Mouse (Mus musculus): ENCODE measurements at regions not wholly inside any gene's neighbourhood (a gene's known extent, or its start where the extent isn't known, plus 50 kb on each side); places are given as distances from the start of the nearest gene placed in this dataset.

GRCm38 (mm10) chr16:78877941-78878340, 52.8 kb upstream of the Chodl start:
- Histone ChIP-seq H3K9me3 (ENCODE audit: control insufficient read depth, low read length) (no peaks in the 10 kb centered on the region), H3K4me2 (ENCODE audit: low read length) (no peak overlapping the region), H3K27ac (replicated peaks in 1 of 2; ENCODE audit: control insufficient read depth in 1 of 2, insufficient read depth in 1 of 2, low read depth in 2 of 2, low read length in 2 of 2) (no peak overlapping the region), H3K36me3 (ENCODE audit: control insufficient read depth, insufficient read depth, low read length) (no peaks in the 10 kb centered on the region), H3K9ac (ENCODE audit: low read length) (no peak overlapping the region), H3K27me3 (ENCODE audit: control insufficient read depth, insufficient read depth, low read length) (no peaks in the 10 kb centered on the region), H3K4me3 (ENCODE audit: control insufficient read depth in 1 of 2, insufficient read depth in 1 of 2, low read depth in 1 of 2, low read length in 2 of 2) (no peak overlapping the region), H3K4me1 (ENCODE audit: control insufficient read depth in 2 of 2, insufficient read depth in 2 of 2, low read length in 2 of 2) (no peaks in the 10 kb centered on the region)
- ATAC-seq (ENCODE audit: insufficient number of reproducible peaks, insufficient read depth, low FRiP score, low read depth), result no peak
- 67% methylated on average over 1 of the region's 1 CpGs for WGBS

- no peak overlapping the region for H3K9ac ChIP-seq (ENCODE audit: low read length)
- no peak overlapping the region for H3K4me3 ChIP-seq (ENCODE audit: control insufficient read depth in 1 of 2, insufficient read depth in 1 of 2, low read depth in 1 of 2, low read length in 2 of 2)
- peak overlapping the region in 1 of 2 experiments; percentile 55; a peak in 2 of 4 replicates for H3K27ac ChIP-seq (replicated peaks in 1 of 2; ENCODE audit: control insufficient read depth in 1 of 2, insufficient read depth in 1 of 2, low read depth in 2 of 2, low read length in 2 of 2)
- H3K4me2 ChIP-seq (ENCODE audit: low read length), result no peak overlapping the region
- 54% methylated on average over 4 of the region's 4 CpGs for WGBS
- H3K27me3 ChIP-seq (ENCODE audit: control insufficient read depth, insufficient read depth, low read length), result no peaks in the 10 kb centered on the region
- ATAC-seq (ENCODE audit: insufficient number of reproducible peaks, insufficient read depth, low FRiP score, low read depth), result no peak
- H3K4me1 ChIP-seq (ENCODE audit: control insufficient read depth in 2 of 2, insufficient read depth in 2 of 2, low read length in 2 of 2), result no peaks in the 10 kb centered on the region
- H3K36me3 ChIP-seq (ENCODE audit: control insufficient read depth, insufficient read depth, low read length), result no peaks in the 10 kb centered on the region
- H3K9me3 ChIP-seq (ENCODE audit: control insufficient read depth, low read length), result no peaks in the 10 kb centered on the region
Observed at GRCm38 (mm10) chr16:78859006-78859405, 71.7 kb upstream of the Chodl start.

GRCm38 (mm10) chr16:78830957-78831356, 99.8 kb upstream of the Chodl start:
- WGBS, result 74% methylated on average over 7 of the region's 7 CpGs
- ATAC-seq (ENCODE audit: insufficient number of reproducible peaks, insufficient read depth, low FRiP score, low read depth), result no peak
- no peak overlapping the region for H3K27ac ChIP-seq (replicated peaks in 1 of 2; ENCODE audit: control insufficient read depth in 1 of 2, insufficient read depth in 1 of 2, low read depth in 2 of 2, low read length in 2 of 2)
- no peak overlapping the region for H3K9ac ChIP-seq (ENCODE audit: low read length)
- H3K27me3 ChIP-seq (ENCODE audit: control insufficient read depth, insufficient read depth, low read length), result no peaks in the 10 kb centered on the region
- no peaks in the 10 kb centered on the region for H3K36me3 ChIP-seq (ENCODE audit: control insufficient read depth, insufficient read depth, low read length)
- no peaks in the 10 kb centered on the region for H3K4me1 ChIP-seq (ENCODE audit: control insufficient read depth in 2 of 2, insufficient read depth in 2 of 2, low read length in 2 of 2)
- H3K4me3 ChIP-seq (ENCODE audit: control insufficient read depth in 1 of 2, insufficient read depth in 1 of 2, low read depth in 1 of 2, low read length in 2 of 2), result no peak overlapping the region
- H3K9me3 ChIP-seq (ENCODE audit: control insufficient read depth, low read length), result no peaks in the 10 kb centered on the region
- no peak overlapping the region for H3K4me2 ChIP-seq (ENCODE audit: low read length)

GRCm38 (mm10) chr16:78827739-78828138, 103.0 kb upstream of the Chodl start:
- no peak overlapping the region for H3K4me3 ChIP-seq (ENCODE audit: control insufficient read depth in 1 of 2, insufficient read depth in 1 of 2, low read depth in 1 of 2, low read length in 2 of 2)
- no peak for ATAC-seq (ENCODE audit: insufficient number of reproducible peaks, insufficient read depth, low FRiP score, low read depth)
- WGBS, result 23% methylated on average over 3 of the region's 3 CpGs
- H3K9ac ChIP-seq (ENCODE audit: low read length), result no peak overlapping the region
- no peaks in the 10 kb centered on the region for H3K9me3 ChIP-seq (ENCODE audit: control insufficient read depth, low read length)
- H3K4me2 ChIP-seq (ENCODE audit: low read length), result no peak overlapping the region
- no peaks in the 10 kb centered on the region for H3K36me3 ChIP-seq (ENCODE audit: control insufficient read depth, insufficient read depth, low read length)
- H3K4me1 ChIP-seq (ENCODE audit: control insufficient read depth in 2 of 2, insufficient read depth in 2 of 2, low read length in 2 of 2), result no peaks in the 10 kb centered on the region
- no peaks in the 10 kb centered on the region for H3K27me3 ChIP-seq (ENCODE audit: control insufficient read depth, insufficient read depth, low read length)
- H3K27ac ChIP-seq (replicated peaks in 1 of 2; ENCODE audit: control insufficient read depth in 1 of 2, insufficient read depth in 1 of 2, low read depth in 2 of 2, low read length in 2 of 2), result no peak overlapping the region

- Histone ChIP-seq H3K9ac (ENCODE audit: low read length) (no peak overlapping the region), H3K4me3 (ENCODE audit: control insufficient read depth in 1 of 2, insufficient read depth in 1 of 2, low read depth in 1 of 2, low read length in 2 of 2) (no peak overlapping the region), H3K27ac (replicated peaks in 1 of 2; ENCODE audit: control insufficient read depth in 1 of 2, insufficient read depth in 1 of 2, low read depth in 2 of 2, low read length in 2 of 2) (no peak overlapping the region), H3K4me1 (ENCODE audit: control insufficient read depth in 2 of 2, insufficient read depth in 2 of 2, low read length in 2 of 2) (no peaks in the 10 kb centered on the region), H3K27me3 (ENCODE audit: control insufficient read depth, insufficient read depth, low read length) (no peaks in the 10 kb centered on the region), H3K4me2 (ENCODE audit: low read length) (no peak overlapping the region), H3K36me3 (ENCODE audit: control insufficient read depth, insufficient read depth, low read length) (no peaks in the 10 kb centered on the region), H3K9me3 (ENCODE audit: control insufficient read depth, low read length) (no peaks in the 10 kb centered on the region)
- no peak for ATAC-seq (ENCODE audit: insufficient number of reproducible peaks, insufficient read depth, low FRiP score, low read depth)
- 77% methylated on average over 2 of the region's 2 CpGs for WGBS
Observed at GRCm38 (mm10) chr16:78790064-78790463, 140.7 kb upstream of the Chodl start.

GRCm38 (mm10) chr16:78759226-78759625, 171.5 kb upstream of the Chodl start:
- Histone ChIP-seq H3K27ac (replicated peaks in 1 of 2; ENCODE audit: control insufficient read depth in 1 of 2, insufficient read depth in 1 of 2, low read depth in 2 of 2, low read length in 2 of 2) (no peak overlapping the region), H3K36me3 (ENCODE audit: control insufficient read depth, insufficient read depth, low read length) (no peaks in the 10 kb centered on the region), H3K4me1 (ENCODE audit: control insufficient read depth in 2 of 2, insufficient read depth in 2 of 2, low read length in 2 of 2) (no peaks in the 10 kb centered on the region), H3K4me3 (ENCODE audit: control insufficient read depth in 1 of 2, insufficient read depth in 1 of 2, low read depth in 1 of 2, low read length in 2 of 2) (no peak overlapping the region), H3K27me3 (ENCODE audit: control insufficient read depth, insufficient read depth, low read length) (no peaks in the 10 kb centered on the region), H3K9ac (ENCODE audit: low read length) (no peak overlapping the region), H3K4me2 (ENCODE audit: low read length) (no peak overlapping the region), H3K9me3 (ENCODE audit: control insufficient read depth, low read length) (no peaks in the 10 kb centered on the region)
- ATAC-seq (ENCODE audit: insufficient number of reproducible peaks, insufficient read depth, low FRiP score, low read depth), result no peak

- H3K27me3 ChIP-seq (ENCODE audit: control insufficient read depth, insufficient read depth, low read length), result no peaks in the 10 kb centered on the region
- no peak overlapping the region for H3K27ac ChIP-seq (replicated peaks in 1 of 2; ENCODE audit: control insufficient read depth in 1 of 2, insufficient read depth in 1 of 2, low read depth in 2 of 2, low read length in 2 of 2)
- 37% methylated on average over 4 of the region's 4 CpGs for WGBS
- no peaks in the 10 kb centered on the region for H3K4me1 ChIP-seq (ENCODE audit: control insufficient read depth in 2 of 2, insufficient read depth in 2 of 2, low read length in 2 of 2)
- no peak overlapping the region for H3K4me3 ChIP-seq (ENCODE audit: control insufficient read depth in 1 of 2, insufficient read depth in 1 of 2, low read depth in 1 of 2, low read length in 2 of 2)
- no peak for ATAC-seq (ENCODE audit: insufficient number of reproducible peaks, insufficient read depth, low FRiP score, low read depth)
- no peak overlapping the region for H3K9ac ChIP-seq (ENCODE audit: low read length)
- H3K4me2 ChIP-seq (ENCODE audit: low read length), result no peak overlapping the region
- no peaks in the 10 kb centered on the region for H3K9me3 ChIP-seq (ENCODE audit: control insufficient read depth, low read length)
- H3K36me3 ChIP-seq (ENCODE audit: control insufficient read depth, insufficient read depth, low read length), result no peaks in the 10 kb centered on the region
Observed at GRCm38 (mm10) chr16:78737902-78738301, 161.4 kb upstream of the D16Ertd472e start.

GRCm38 (mm10) chr16:78730583-78731501, 154.3 kb upstream of the D16Ertd472e start:
- no peak overlapping the region for H3K4me2 ChIP-seq (ENCODE audit: low read length)
- no peaks in the 10 kb centered on the region for H3K36me3 ChIP-seq (ENCODE audit: control insufficient read depth, insufficient read depth, low read length)
- no peaks in the 10 kb centered on the region for H3K27me3 ChIP-seq (ENCODE audit: control insufficient read depth, insufficient read depth, low read length)
- no peaks in the 10 kb centered on the region for H3K9me3 ChIP-seq (ENCODE audit: control insufficient read depth, low read length)
- H3K27ac ChIP-seq (replicated peaks in 1 of 2; ENCODE audit: control insufficient read depth in 1 of 2, insufficient read depth in 1 of 2, low read depth in 2 of 2, low read length in 2 of 2), result no peak overlapping the region
- WGBS, result 77% methylated on average over 13 of the region's 13 CpGs
- ATAC-seq (ENCODE audit: insufficient number of reproducible peaks, insufficient read depth, low FRiP score, low read depth), result no peak
- H3K4me1 ChIP-seq (ENCODE audit: control insufficient read depth in 2 of 2, insufficient read depth in 2 of 2, low read length in 2 of 2), result no peaks in the 10 kb centered on the region
- H3K4me3 ChIP-seq (ENCODE audit: control insufficient read depth in 1 of 2, insufficient read depth in 1 of 2, low read depth in 1 of 2, low read length in 2 of 2), result no peak overlapping the region
- no peak overlapping the region for H3K9ac ChIP-seq (ENCODE audit: low read length)

Data from heart, embryonic 14.5 days (tissue).